Mouse (Mus musculus) limb, embryonic 15.5 days (tissue): ENCODE measurements around the gene Man1a. TPM values are rescaled to one million over a fixed set of nuclear protein-coding genes. Genes with fewer than 3 reads are reported as not detected.

ENCODE experiments used
- ATAC-seq: fragments of 200-750 bp; cut with Nextera tagmentation; 2 replicates; pipeline ENCODE4 v1.8.0; 2017; ENCODE audit warnings: low read depth, moderate TSS enrichment; ENCODE audit not compliant: insufficient number of reproducible peaks, low FRiP score, low TSS enrichment
- H3K27ac ChIP-seq: fragments of 300-500 bp; sonication (generic); 2 replicates; pipeline ENCODE4 v1.5.1; 2015; ENCODE audit warnings: moderate library complexity, mild to moderate bottlenecking, inconsistent platforms
- H3K27me3 ChIP-seq: fragments of 300-500 bp; sonication (generic); 2 replicates; pipeline ENCODE4 v1.6.1; 2015; ENCODE audit warnings: inconsistent platforms
- H3K36me3 ChIP-seq: fragments of 300-500 bp; sonication (generic); 2 replicates; pipeline ENCODE4 v1.6.1; 2015; ENCODE audit warnings: inconsistent platforms
- H3K4me1 ChIP-seq: fragments of 300-500 bp; sonication (generic); 2 replicates; pipeline ENCODE4 v1.6.1; 2015; ENCODE audit warnings: inconsistent platforms
- H3K4me2 ChIP-seq: fragments of 300-500 bp; sonication (generic); 2 replicates; pipeline ENCODE4 v1.6.1; 2015; ENCODE audit warnings: mild to moderate bottlenecking, inconsistent platforms
- H3K4me3 ChIP-seq: fragments of 300-500 bp; sonication (generic); 2 replicates; pipeline ENCODE4 v1.5.1; 2015; ENCODE audit warnings: mild to moderate bottlenecking, inconsistent platforms
- H3K9ac ChIP-seq: fragments of 300-500 bp; sonication (generic); 2 replicates; pipeline ENCODE4 v1.6.1; 2015; ENCODE audit warnings: inconsistent platforms
- H3K9me3 ChIP-seq: fragments of 300-500 bp; sonication (generic); 2 replicates; pipeline ENCODE4 v1.6.1; 2016; ENCODE audit warnings: inconsistent platforms
- WGBS: fragments of 180-500 bp; shearing (Covaris S2); methylation state at CpG from one replicate; pipeline ENCODE4 v1.1.7; 2015; 5-methylcytosine and 5-hydroxymethylcytosine counted together
- polyA plus RNA-seq: library from polyadenylated mRNA; unstranded; fragments of >200 nt; fragmentation: Nextera tagmentation; extraction: Ambion mirVana; gene quantifications from 2 replicates; pipeline ENCODE4 v1.2.1, GENCODE M21; 2015

Gene Man1a
- polyA plus RNA-seq, 1 experiment from 2014 or later = 9.1 TPM

DNA sequence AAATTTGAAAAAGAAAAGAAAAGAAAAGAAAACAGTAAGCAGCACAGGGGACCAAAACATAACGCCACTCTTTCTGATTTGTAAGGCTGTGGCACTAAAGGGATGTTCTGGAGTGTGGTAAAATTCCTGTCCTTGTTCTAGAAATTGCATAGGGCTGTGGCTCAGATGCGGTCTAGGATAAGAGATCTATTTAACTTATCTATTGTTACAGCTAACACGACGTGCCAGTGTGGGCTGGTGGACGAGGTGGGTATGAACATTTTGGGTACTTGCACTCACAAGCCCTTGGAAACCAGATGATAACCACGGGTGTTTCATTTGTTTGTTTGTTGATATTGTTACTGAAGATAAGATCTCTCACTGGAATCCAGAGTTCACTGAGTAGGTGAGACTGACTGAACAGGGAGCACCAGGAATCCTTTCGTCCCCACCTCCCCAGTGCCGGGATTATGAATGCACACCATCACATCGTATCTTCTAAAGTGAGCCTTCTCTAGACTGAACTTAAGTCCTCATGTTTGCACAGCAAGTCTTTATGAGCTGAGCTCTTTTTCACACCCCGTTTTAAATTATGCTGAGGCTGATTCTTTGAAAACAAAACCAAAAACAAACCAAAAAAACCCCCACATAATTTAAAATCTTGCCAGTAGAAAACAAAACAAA lies 38.9 kb downstream of the Man1a start:
- no peaks in the 10 kb centered on the region for H3K36me3 ChIP-seq
- ATAC-seq = no peak
- no peak overlapping the region for H3K9ac ChIP-seq
- H3K27me3 ChIP-seq = no peaks in the 10 kb centered on the region
- no peak overlapping the region for H3K4me2 ChIP-seq
- H3K9me3 ChIP-seq = no peaks in the 10 kb centered on the region
- no peak overlapping the region for H3K27ac ChIP-seq
- WGBS = 83% methylated on average over 10 of the region's 10 CpGs
- H3K4me1 ChIP-seq = peaks cover 7% of the 10 kb centered on the region; the same call in 1 of the 2 replicates
- no peak overlapping the region for H3K4me3 ChIP-seq

DNA sequence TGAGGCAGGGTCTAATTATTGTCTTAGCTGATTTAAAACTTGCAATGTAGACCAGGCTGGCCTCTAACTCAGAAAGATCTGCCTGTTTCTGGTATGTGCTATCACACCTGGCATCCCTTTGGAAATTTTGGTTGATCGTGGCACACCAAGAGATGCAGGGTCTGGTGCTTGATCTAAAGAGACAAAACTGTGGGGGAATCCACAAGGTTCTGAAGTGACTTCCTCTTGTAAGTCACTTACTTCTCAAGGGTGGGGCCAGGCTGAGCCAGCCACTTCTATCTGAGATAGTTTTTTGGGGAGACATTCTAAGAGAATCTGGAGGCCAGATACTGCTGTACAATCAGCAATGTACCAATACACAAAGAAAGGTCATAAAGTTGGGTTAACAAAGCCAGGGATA lies 40.8 kb downstream of the Man1a start:
- 89% methylated on average over 1 of the region's 1 CpGs for WGBS
- Histone ChIP-seq H3K4me3 (no peak overlapping the region), H3K4me2 (no peak overlapping the region), H3K27me3 (no peaks in the 10 kb centered on the region), H3K9me3 (no peaks in the 10 kb centered on the region), H3K9ac (no peak overlapping the region), H3K27ac (no peak overlapping the region), H3K36me3 (no peaks in the 10 kb centered on the region), H3K4me1 (peaks cover 4% of the 10 kb centered on the region; the same call in 1 of the 2 replicates)
- no peak for ATAC-seq

DNA sequence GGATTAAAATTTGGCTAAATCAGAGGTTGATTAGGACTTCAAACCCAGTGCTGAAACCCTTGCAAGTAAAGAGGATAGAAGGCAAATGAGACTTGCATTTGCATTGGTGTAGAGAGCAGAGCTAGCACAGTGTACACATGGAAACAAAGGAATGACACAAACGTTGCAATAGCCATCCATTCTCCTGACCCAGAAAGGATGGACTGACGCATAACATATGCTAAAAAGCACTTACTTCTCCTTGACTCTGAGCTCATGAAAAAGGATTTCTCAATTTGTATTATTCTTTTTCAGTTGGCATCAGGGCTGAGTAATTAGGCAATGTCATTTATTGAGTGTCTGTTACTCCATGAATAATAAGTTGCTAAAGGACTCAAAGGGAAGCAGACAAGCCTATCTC lies 41.6 kb downstream of the Man1a start:
- no peak for ATAC-seq

DNA sequence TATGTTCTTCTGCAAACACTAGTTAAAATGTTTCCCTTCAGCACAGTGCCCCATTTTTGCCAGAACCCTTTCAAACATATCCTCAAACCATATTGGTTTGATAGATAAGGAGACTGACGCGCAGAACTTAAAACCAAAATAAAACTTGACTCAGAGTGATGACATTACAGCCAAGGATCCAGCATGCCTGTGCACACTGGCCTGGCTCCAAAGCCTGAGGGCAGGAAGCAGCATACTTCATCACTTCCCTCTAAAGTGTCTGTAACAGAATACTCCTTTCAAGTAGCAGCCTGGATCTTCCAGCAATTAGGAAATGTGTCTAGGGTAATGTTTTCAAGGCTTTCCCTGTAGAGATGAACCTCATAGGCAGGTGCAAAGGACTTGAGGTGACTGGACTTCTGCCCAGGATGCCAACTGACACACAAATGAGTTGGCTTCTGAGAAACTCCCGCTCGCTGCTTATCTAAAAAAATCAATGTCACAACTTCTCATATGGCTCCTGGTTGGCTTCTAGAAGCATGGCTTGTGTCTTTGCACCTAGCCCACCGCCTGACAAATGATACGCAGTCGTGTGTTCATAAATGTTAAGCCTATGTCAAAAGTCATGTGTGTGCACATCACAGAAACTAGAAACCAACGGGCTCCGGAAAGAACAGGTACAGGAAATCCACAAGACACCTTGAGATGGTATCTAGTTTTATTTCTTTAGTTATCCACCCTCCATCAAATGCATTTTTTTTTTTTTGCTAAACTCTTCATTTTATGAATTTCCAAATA lies 43.9 kb downstream of the Man1a start:
- Histone ChIP-seq H3K4me3 (no peak overlapping the region), H3K9me3 (no peaks in the 10 kb centered on the region), H3K4me1 (no peaks in the 10 kb centered on the region), H3K27ac (no peak overlapping the region), H3K27me3 (no peaks in the 10 kb centered on the region), H3K4me2 (no peak overlapping the region), H3K36me3 (0 out of 2 replicates have a peak, but pooled peaks cover 4% of the 10 kb centered on the region), H3K9ac (no peak overlapping the region)
- ATAC-seq = no peak
- WGBS = 88% methylated on average over 9 of the region's 9 CpGs

More for the DNA sequence above, 41.6 kb downstream of the Man1a start:
- no peak overlapping the region for H3K4me2 ChIP-seq
- no peaks in the 10 kb centered on the region for H3K9me3 ChIP-seq
- H3K4me3 ChIP-seq = no peak overlapping the region
- H3K36me3 ChIP-seq = no peaks in the 10 kb centered on the region
- 84% methylated on average over 2 of the region's 2 CpGs for WGBS
- H3K9ac ChIP-seq = no peak overlapping the region
- no peak overlapping the region for H3K27ac ChIP-seq
- no peaks in the 10 kb centered on the region for H3K4me1 ChIP-seq
- no peaks in the 10 kb centered on the region for H3K27me3 ChIP-seq

DNA sequence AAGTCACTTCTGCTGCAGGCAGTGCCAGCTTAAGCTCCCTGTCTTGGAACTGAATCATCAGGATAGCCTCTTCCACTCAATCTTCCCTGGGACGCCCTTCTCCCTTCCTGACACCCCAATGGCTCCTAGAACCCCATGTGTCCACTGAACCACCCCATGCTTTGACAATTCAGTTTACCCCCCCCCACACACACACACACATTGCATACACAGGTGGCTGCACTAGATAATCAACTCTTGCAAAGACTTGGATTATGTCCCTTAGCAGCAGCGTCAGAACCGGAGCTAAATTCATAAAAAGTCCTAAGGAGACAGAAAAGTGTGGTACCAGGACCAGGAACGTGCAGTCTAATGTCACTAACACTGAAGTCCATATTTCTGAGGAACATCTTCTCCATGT lies 47.5 kb downstream of the Man1a start:
- Histone ChIP-seq H3K4me2 (no peak overlapping the region), H3K9ac (no peak overlapping the region), H3K9me3 (no peaks in the 10 kb centered on the region), H3K4me1 (no peaks in the 10 kb centered on the region), H3K4me3 (no peak overlapping the region), H3K36me3 (0 out of 2 replicates have a peak, but pooled peaks cover 4% of the 10 kb centered on the region), H3K27ac (no peak overlapping the region), H3K27me3 (no peaks in the 10 kb centered on the region)
- 90% methylated on average over 4 of the region's 4 CpGs for WGBS
- no peak for ATAC-seq

DNA sequence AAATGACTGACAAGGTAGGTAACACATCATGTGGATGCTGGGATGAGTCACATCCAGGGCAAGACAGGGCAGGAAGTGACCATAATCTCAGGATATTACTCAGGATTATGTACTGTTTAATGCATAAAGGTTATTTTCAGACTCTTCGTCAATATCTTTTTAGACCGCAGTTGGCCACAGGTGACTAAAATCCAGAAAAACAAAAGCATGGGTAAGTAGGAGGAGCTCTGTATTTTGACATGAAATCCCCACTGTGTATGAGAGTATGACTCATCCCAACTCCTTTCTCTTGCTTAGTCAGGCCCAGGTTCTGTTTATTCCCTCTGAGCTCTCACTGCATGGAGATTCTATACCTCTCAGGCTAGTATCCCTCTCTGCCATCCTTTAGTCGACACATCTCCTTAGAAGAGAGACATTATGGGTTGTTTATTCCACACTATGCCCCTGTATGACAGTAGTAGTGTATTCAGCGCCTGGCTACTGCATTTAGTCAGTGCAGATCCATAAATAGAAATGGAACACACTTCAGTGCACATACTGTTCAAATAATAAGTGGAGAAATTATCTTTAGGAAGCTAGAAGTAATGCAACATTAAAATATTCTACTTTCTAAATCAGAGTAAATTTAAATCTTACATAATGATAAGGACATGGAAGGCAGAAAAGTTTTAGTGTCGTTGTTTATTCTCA lies 49.5 kb downstream of the Man1a start:
- Histone ChIP-seq H3K27ac (no peak overlapping the region), H3K27me3 (no peaks in the 10 kb centered on the region), H3K9me3 (no peaks in the 10 kb centered on the region), H3K4me1 (no peaks in the 10 kb centered on the region), H3K4me3 (no peak overlapping the region), H3K9ac (no peak overlapping the region), H3K4me2 (no peak overlapping the region), H3K36me3 (0 out of 2 replicates have a peak, but pooled peaks cover 4% of the 10 kb centered on the region)
- WGBS = 89% methylated on average over 5 of the region's 5 CpGs
- ATAC-seq = no peak

DNA sequence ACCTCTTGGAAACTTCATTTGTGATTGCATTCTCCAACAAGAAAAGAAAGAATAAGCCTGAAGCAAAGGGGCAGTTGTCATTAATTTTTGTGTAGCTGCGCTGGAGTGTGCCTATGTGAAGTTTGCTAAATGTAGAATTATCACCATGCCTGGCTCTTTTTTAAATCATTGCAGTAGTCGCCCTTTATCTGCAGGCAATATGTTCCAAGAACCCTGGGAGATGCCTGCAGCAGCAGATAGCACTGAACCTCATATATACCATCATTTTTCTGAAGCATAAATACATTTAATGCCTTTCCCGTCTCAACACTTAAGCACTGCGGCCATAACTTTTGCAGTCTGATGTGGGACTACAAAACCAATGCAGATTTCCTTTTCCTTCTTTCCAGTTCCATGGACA lies 50.3 kb downstream of the Man1a start:
- no peaks in the 10 kb centered on the region for H3K9me3 ChIP-seq
- H3K27ac ChIP-seq = no peak overlapping the region
- no peak overlapping the region for H3K9ac ChIP-seq
- H3K4me3 ChIP-seq = no peak overlapping the region
- 82% methylated on average over 4 of the region's 4 CpGs for WGBS
- ATAC-seq = no peak
- H3K4me1 ChIP-seq = no peaks in the 10 kb centered on the region
- H3K27me3 ChIP-seq = no peaks in the 10 kb centered on the region
- H3K4me2 ChIP-seq = no peak overlapping the region
- 0 out of 2 replicates have a peak, but pooled peaks cover 4% of the 10 kb centered on the region for H3K36me3 ChIP-seq

DNA sequence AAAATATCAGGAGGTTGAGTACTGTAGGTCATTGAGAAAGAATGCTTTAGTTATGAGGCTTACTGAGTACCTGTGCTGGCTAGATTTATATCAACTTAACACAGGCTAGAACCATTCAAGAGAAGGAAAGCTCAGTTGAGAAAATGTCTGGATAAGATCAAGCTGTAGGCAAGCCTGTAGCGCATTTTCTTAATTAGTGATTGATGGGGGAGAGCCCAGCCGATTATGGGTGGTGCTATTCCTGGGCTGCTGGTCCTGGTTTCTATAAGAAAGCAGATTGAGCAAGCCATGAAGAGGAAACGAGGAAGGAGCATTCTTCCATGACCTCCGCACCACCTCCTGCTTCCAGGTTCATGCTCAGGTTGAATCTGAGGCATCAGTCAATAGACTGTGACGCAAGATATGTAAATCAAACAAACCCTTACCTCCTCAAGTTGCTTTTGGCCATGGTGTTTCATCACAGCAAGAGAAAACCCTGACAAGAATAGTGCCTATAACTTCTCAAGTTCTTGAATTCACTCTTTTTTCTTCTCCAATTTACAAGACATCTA lies 58.4 kb downstream of the Man1a start:
- H3K4me1 ChIP-seq = 0 out of 2 replicates have a peak, but pooled peaks cover 3% of the 10 kb centered on the region
- H3K36me3 ChIP-seq = no peaks in the 10 kb centered on the region
- H3K27ac ChIP-seq = no peak overlapping the region
- no peaks in the 10 kb centered on the region for H3K27me3 ChIP-seq
- no peak for ATAC-seq
- no peak overlapping the region for H3K4me2 ChIP-seq
- no peaks in the 10 kb centered on the region for H3K9me3 ChIP-seq
- no peak overlapping the region for H3K9ac ChIP-seq
- 52% methylated on average over 5 of the region's 5 CpGs for WGBS
- no peak overlapping the region for H3K4me3 ChIP-seq

DNA sequence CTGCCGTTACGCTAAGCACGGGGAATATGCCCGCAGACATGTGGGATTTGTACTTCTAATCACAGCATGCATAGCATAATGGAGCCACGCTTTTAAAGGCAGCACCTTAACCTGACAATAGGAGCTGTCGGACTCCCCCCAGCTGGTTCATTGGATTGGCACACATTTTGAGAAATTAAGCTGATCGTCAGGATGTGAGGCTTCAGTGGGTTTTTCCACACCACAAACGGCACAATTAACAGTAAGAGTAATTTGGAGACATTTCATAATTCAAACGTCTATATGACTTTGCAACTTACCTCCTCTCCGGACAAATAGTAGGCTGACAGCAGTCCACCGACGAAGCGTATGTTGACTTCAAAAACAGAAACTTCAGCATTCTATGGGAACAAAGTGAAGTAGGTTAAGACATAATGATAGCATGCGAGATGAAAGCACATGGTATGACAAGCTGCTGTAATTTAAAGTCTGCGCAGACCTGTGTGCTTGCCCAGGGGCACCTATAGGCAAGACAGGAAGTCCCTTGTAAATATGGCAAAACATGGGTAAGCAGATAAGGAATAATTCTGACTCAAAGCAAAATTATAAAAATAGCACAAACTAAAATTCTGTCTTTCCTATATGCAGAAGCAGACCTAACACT lies 62.2 kb downstream of the Man1a start:
- Histone ChIP-seq H3K4me2 (no peak overlapping the region), H3K27me3 (no peaks in the 10 kb centered on the region), H3K9ac (no peak overlapping the region), H3K4me1 (0 out of 2 replicates have a peak, but pooled peaks cover 3% of the 10 kb centered on the region), H3K9me3 (no peaks in the 10 kb centered on the region), H3K4me3 (no peak overlapping the region), H3K27ac (no peak overlapping the region), H3K36me3 (no peaks in the 10 kb centered on the region)
- WGBS = 58% methylated on average over 15 of the region's 15 CpGs
- no peak for ATAC-seq

DNA sequence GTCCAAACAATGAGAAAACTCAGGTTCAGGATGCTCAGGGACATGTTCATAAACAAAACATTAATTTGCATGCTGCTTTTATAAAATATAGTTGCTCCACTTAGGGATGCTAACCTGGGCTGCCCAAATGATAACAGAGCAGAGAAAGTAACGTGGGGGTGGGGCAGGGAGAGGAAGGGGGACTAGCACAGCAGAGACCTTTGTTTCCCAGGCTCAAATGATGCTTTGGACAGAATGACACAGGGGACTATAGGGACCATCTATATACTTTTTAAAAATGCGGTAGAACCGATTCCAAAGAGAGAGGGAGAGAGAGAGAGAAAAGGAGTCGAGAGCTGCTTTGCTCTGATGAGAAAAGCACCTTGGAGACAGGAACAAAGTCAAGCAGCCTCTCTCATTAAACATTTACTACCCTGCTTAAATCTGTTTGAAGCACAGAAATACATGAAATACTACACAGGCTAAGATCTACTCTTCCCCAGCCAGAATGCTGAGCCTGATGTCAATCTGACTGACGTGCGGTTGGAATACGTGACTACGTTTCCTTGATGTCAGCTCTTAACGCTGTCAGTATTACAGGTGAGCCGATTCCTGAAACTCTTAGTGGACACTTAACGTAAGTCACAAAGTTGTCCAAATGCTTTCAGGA lies 63.1 kb downstream of the Man1a start:
- no peak overlapping the region for H3K4me3 ChIP-seq
- H3K36me3 ChIP-seq = no peaks in the 10 kb centered on the region
- H3K9ac ChIP-seq = no peak overlapping the region
- 61% methylated on average over 11 of the region's 11 CpGs for WGBS
- H3K4me1 ChIP-seq = 0 out of 2 replicates have a peak, but pooled peaks cover 3% of the 10 kb centered on the region
- no peak for ATAC-seq
- H3K27me3 ChIP-seq = no peaks in the 10 kb centered on the region
- H3K27ac ChIP-seq = no peak overlapping the region
- no peaks in the 10 kb centered on the region for H3K9me3 ChIP-seq
- H3K4me2 ChIP-seq = no peak overlapping the region

DNA sequence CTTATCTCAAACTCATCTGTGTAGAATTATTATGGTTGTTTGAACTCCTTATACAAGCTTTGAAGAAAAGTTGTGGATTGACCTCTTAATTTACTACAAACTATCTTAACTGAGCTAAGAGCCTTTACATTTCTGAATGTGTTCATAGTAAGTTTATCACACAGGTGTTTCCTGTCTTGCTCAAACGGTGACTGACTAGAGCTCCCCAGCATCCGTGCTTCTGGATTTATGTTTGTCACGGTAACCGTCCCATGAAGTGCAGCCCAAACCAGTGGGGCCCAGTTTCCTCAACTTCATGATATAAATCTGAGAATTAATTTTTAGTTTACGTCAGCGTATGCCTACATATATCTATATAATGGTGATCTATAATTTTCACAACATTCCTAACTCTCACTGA lies 67.3 kb downstream of the Man1a start:
- no peak overlapping the region for H3K4me2 ChIP-seq
- H3K4me3 ChIP-seq = no peak overlapping the region
- H3K9me3 ChIP-seq = no peaks in the 10 kb centered on the region
- H3K27ac ChIP-seq = no peak overlapping the region
- 68% methylated on average over 6 of the region's 6 CpGs for WGBS
- H3K4me1 ChIP-seq = no peaks in the 10 kb centered on the region
- no peaks in the 10 kb centered on the region for H3K27me3 ChIP-seq
- ATAC-seq = no peak
- H3K9ac ChIP-seq = no peak overlapping the region
- no peaks in the 10 kb centered on the region for H3K36me3 ChIP-seq
